Mouse (Mus musculus): ENCODE results near the gene Hapln1. TPM values are rescaled to one million over a fixed set of nuclear protein-coding genes. Genes with fewer than 3 reads are reported as not detected.

The Hapln1 gene
- polyA plus RNA-seq (2015; fragmentation: Nextera tagmentation; extraction: Ambion mirVana) = 0.62 and 2.1 TPM in 2 replicates

GRCm38 (mm10) chr13:89539205-89539886 is at the start of gene Hapln1:
TSS of gene Hapln1 (plus strand) at chr13:89539796.

Other genes starting within 250 kb of the Hapln1 start
- gene Vcan, start 202.7 kb downstream of the Hapln1 start, polyA plus RNA-seq (2015; fragmentation: Nextera tagmentation; extraction: Ambion mirVana) = 43.4 and 49.0 TPM in 2 replicates

Measured in skeletal muscle tissue, postnatal 0 days (tissue).